In the genomic region with DNA sequence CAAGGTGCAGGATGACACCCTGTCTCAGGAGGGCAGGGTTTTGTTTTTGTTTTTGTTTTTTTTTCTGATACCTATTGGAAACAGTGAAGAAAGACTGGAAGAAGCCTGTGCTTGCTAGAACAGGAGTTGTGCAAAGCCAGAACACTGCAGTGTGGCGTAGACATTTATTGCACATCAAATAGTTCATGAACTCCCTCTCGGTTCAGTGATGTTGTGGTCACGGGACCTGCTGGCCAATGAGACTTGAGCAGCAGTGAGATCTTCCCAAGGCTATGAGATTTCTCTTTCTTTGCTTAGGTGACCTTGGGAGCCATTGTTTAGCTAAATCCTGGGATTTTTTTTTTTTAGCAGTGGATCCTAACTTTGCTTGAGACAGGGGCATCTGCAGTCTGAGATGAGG, we compare ENCODE assay signal across 23 mouse cellular contexts. TPM values are rescaled to one million over a fixed set of nuclear protein-coding genes. Genes with fewer than 3 reads are reported as not detected.
DNase-seq lines count a peak whose midpoint lies in the region; ATAC-seq and TF ChIP-seq lines count a peak whose summit lies in the region.
"Had no signal": no experiment of that assay in that cellular context is flagged by ENCODE, and none has a peak within 500 bp of the region (broad histone marks: within the 10 kb centered on the region; RNA-seq: fewer than 3 reads in every experiment).

No protein-coding gene starts in this region.

- H3K9ac ChIP-seq in liver, adult 2 months (ENCODE audit: low read depth, low read length): peak overlapping the region; percentile 74
- H3K9ac ChIP-seq in liver, embryonic 15.5 days: no peak overlapping the region
- H3K9ac ChIP-seq: forebrain, embryonic 12.5 days; heart, embryonic 12.5 days; hindbrain, embryonic 12.5 days had no signal

- no peak for ATAC-seq in liver, embryonic 15.5 days (ENCODE audit: insufficient read depth)
- ATAC-seq: hindbrain, embryonic 16.5 days; inflammation-experienced regulatory T-cells, adult 6 months had no signal

- peaks cover 5% of the 10 kb centered on the region for H3K36me3 ChIP-seq in liver, adult 2 months (ENCODE audit: control insufficient read depth, insufficient read depth, low read length)
- 0 out of 2 replicates have a peak, but pooled peaks cover 5% of the 10 kb centered on the region for H3K36me3 ChIP-seq in liver, embryonic 15.5 days (replicated peaks)
- H3K36me3 ChIP-seq: embryonic facial prominence, embryonic 13.5 days; forebrain, embryonic 12.5 days; G1E; heart, embryonic 12.5 days; hindbrain, embryonic 12.5 days had no signal

- no peak for TF ChIP-seq CTCF in liver, adult 2 months (IDR thresholded peaks at IDR 0.05; ENCODE audit: low read depth, low read length)

- TF ChIP-seq POLR2A in liver, adult 2 months (IDR thresholded peaks at IDR 0.05; ENCODE audit: extremely low read depth, insufficient read depth, low read length): no peak

- peak overlapping the region; percentile 46 for H3K4me2 ChIP-seq in liver, embryonic 15.5 days
- H3K4me2 ChIP-seq: embryonic facial prominence, embryonic 13.5 days; forebrain, embryonic 12.5 days; heart, embryonic 12.5 days; hindbrain, embryonic 12.5 days had no signal

- no peaks in the 10 kb centered on the region for H3K27me3 ChIP-seq in liver, adult 2 months (ENCODE audit: control insufficient read depth, insufficient read depth, low read length)
- H3K27me3 ChIP-seq in liver, embryonic 15.5 days: no peaks in the 10 kb centered on the region
- H3K27me3 ChIP-seq: embryonic facial prominence, embryonic 13.5 days; heart, embryonic 12.5 days; hindbrain, embryonic 12.5 days had no signal

- H3K4me1 ChIP-seq in liver, adult 2 months (ENCODE audit: control insufficient read depth, insufficient read depth, low read length): peaks cover 25% of the 10 kb centered on the region
- peaks cover 10% of the 10 kb centered on the region for H3K4me1 ChIP-seq in brown adipose tissue, adult 24 weeks (ENCODE audit: control insufficient read depth, insufficient read depth, insufficient read length, low read length)
- H3K4me1 ChIP-seq in liver, embryonic 15.5 days (replicated peaks): peaks cover 7% of the 10 kb centered on the region
- H3K4me1 ChIP-seq: embryonic facial prominence, embryonic 13.5 days; forebrain, embryonic 12.5 days; hindbrain, embryonic 12.5 days had no signal

- WGBS in liver, adult 2 months: 15% methylated on average over 3 of the region's 3 CpGs
- 63% methylated on average over 3 of the region's 3 CpGs for WGBS in liver, embryonic 15.5 days (ENCODE audit: insufficient replicate concordance)

- peak overlapping the region; percentile 55 for H3K4me3 ChIP-seq in liver, adult 2 months (ENCODE audit: insufficient read depth, low read depth, low read length)
- H3K4me3 ChIP-seq in brown adipose tissue, adult 24 weeks (ENCODE audit: insufficient read depth, low read depth, low read length): peak overlapping the region; percentile 29
- H3K4me3 ChIP-seq in liver, embryonic 15.5 days (replicated peaks): peak overlapping the region; percentile 42
- H3K4me3 ChIP-seq: embryonic facial prominence, embryonic 13.5 days; forebrain, embryonic 12.5 days; heart, adult 2 months; heart, embryonic 12.5 days; hindbrain, embryonic 12.5 days had no signal

- peaks cover 9% of the 10 kb centered on the region; the same call in 1 of the 2 replicates for H3K79me2 ChIP-seq in liver, adult 2 months (ENCODE audit: control insufficient read depth, insufficient read depth, low read length)

- peak overlapping the region; percentile 95 for H3K27ac ChIP-seq in liver, adult 2 months (replicated peaks; ENCODE audit: insufficient read depth, low read depth, low read length)
- no peak overlapping the region for H3K27ac ChIP-seq in brown adipose tissue, adult 24 weeks (replicated peaks; ENCODE audit: low read depth, low read length)
- H3K27ac ChIP-seq in liver, embryonic 15.5 days (replicated peaks): 0 out of 2 replicates have a peak overlapping the region, but pooled peaks have one; percentile 29
- H3K27ac ChIP-seq: embryonic facial prominence, embryonic 13.5 days; forebrain, embryonic 12.5 days; hindbrain, embryonic 12.5 days had no signal

- DNase-seq in liver, adult 2 months (ENCODE audit: extremely low read depth, low read depth, low spot score): peak; percentile 84
- DNase-seq in liver: no peak
- DNase-seq in cerebellum, postnatal 36 days: no peak
- DNase-seq in layer of hippocampus, postnatal 14 days (ENCODE audit: low spot score in 2 of 2): no peak
- DNase-seq: adrenal gland, postnatal 10 days; cerebellum, adult 11-12 months; cerebellum, adult 9-10 months; cerebellum, postnatal 25 days; gastrocnemius, postnatal 10 days; heart, adult 2 months; heart, postnatal 36 days had no signal

- no peaks in the 10 kb centered on the region for H3K9me3 ChIP-seq in liver, embryonic 15.5 days (replicated peaks)
- H3K9me3 ChIP-seq: embryonic facial prominence, embryonic 13.5 days; forebrain, embryonic 12.5 days; hindbrain, embryonic 12.5 days had no signal

RNA-seq across cellular contexts. Expression of a gene that starts 2.3 kb away (rescaled TPM):
- 14.5 and 19.8 TPM in 2 replicates for total RNA-seq in liver, adult 2 months (2014; rRNA removed)
- polyA plus RNA-seq in liver, adult 2 months (2012; rRNA removed): 57.5 and 61.0 TPM in 2 replicates
- polyA plus RNA-seq in brown adipose tissue, adult 24 weeks (2012; ENCODE audit: insufficient read depth, insufficient read length, missing spikeins): 2.2 and 3.3 TPM in 2 replicates
- 13.2 and 13.6 TPM in 2 replicates for polyA plus RNA-seq in liver, embryonic 15.5 days (2015; fragmentation: Nextera tagmentation; extraction: Ambion mirVana)
- under 1 TPM; 0.19 to 0.65 TPM for total RNA-seq in layer of hippocampus, postnatal 14 days (2021)
- polyA plus RNA-seq: forebrain, embryonic 12.5 days; G1E; hindbrain, embryonic 12.5 days; hindbrain, embryonic 16.5 days; inflammation-experienced regulatory T-cells, adult 6 months had no signal

RNA-seq across cellular contexts. Expression of a gene that starts 31.0 kb away (rescaled TPM):
- 0.37 and 0.47 TPM in 2 replicates for total RNA-seq in liver, adult 2 months (2014; rRNA removed)
- 0.12 and 0.51 TPM in 2 replicates for polyA plus RNA-seq in liver, adult 2 months (2012; rRNA removed)
- not detected in 2 replicates for polyA plus RNA-seq in brown adipose tissue, adult 24 weeks (2012; ENCODE audit: insufficient read depth, insufficient read length, missing spikeins)
- 139 and 168 TPM in 2 replicates for polyA plus RNA-seq in liver, embryonic 15.5 days (2015; fragmentation: Nextera tagmentation; extraction: Ambion mirVana)
- total RNA-seq in layer of hippocampus, postnatal 14 days (2021): under 1 TPM; 0.32 to 0.74 TPM
- total RNA-seq: heart, adult 2 months had no signal
- polyA plus RNA-seq: G1E had no signal

RNA-seq across cellular contexts. Expression of a gene that starts 36.7 kb away (rescaled TPM):
- total RNA-seq in liver, adult 2 months (2014; rRNA removed): 0.46 TPM in 1 of 2 replicates, not detected in the other
- not detected in 2 replicates for polyA plus RNA-seq in liver, adult 2 months (2012; rRNA removed)
- polyA plus RNA-seq in brown adipose tissue, adult 24 weeks (2012; ENCODE audit: insufficient read depth, insufficient read length, missing spikeins): 0.88 TPM in 1 of 2 replicates, not detected in the other
- 0.07 and 0.25 TPM in 2 replicates for polyA plus RNA-seq in liver, embryonic 15.5 days (2015; fragmentation: Nextera tagmentation; extraction: Ambion mirVana)
- 1 to 10 TPM; 2.0 to 2.6 TPM for total RNA-seq in layer of hippocampus, postnatal 14 days (2021)
- polyA plus RNA-seq: forebrain, embryonic 12.5 days; G1E had no signal

RNA-seq across cellular contexts. Expression of a gene that starts 42.1 kb away (rescaled TPM):
- total RNA-seq in liver, adult 2 months (2014; rRNA removed): not detected in 2 replicates
- not detected in 2 replicates for polyA plus RNA-seq in liver, adult 2 months (2012; rRNA removed)
- polyA plus RNA-seq in brown adipose tissue, adult 24 weeks (2012; ENCODE audit: insufficient read depth, insufficient read length, missing spikeins): not detected in 2 replicates
- not detected in 2 replicates for polyA plus RNA-seq in liver, embryonic 15.5 days (2015; fragmentation: Nextera tagmentation; extraction: Ambion mirVana)
- under 1 TPM; 0.37 to 0.57 TPM for total RNA-seq in layer of hippocampus, postnatal 14 days (2021)
- total RNA-seq: adrenal gland, postnatal 10 days; gastrocnemius, postnatal 10 days; gastrocnemius, postnatal 4 days; heart, adult 2 months; heart, postnatal 36 days had no signal
- polyA plus RNA-seq: brain, embryonic 14.5 days; forebrain, embryonic 12.5 days; G1E; heart, adult 2 months; heart, embryonic 12.5 days; heart, embryonic 16.5 days; hindbrain, embryonic 12.5 days had no signal

Comparison
In these comparisons a context has a peak if more than half of its experiments do, and no peak if none do; other contexts are left out.
1. RNA of a gene that starts 31.0 kb away (polyA plus RNA-seq): 139 to 168 TPM in liver, embryonic 15.5 days; 0.12 to 0.51 TPM in liver, adult 2 months and not detected in brown adipose tissue, adult 24 weeks; every median in the first group is over 10 times any median in the second.
2. Peak in every context shown above with its lines, with median percentiles within 50 percentile points of each other: H3K4me3 ChIP-seq.